Mouse (Mus musculus): ENCODE measurements around the gene Paqr9.

GRCm38 (mm10) chr9:95571494-95571893 lies 12.0 kb downstream of the Paqr9 start:
- TF ChIP-seq POLR2A (IDR thresholded peaks at IDR 0.05; ENCODE audit: borderline replicate concordance, low read depth, low read length) (no peak), CTCF (IDR thresholded peaks at IDR 0.05; ENCODE audit: low read depth, low read length) (no peak)

Data from bone marrow macrophage, adult 2 months (primary cell).